In the genomic region with DNA sequence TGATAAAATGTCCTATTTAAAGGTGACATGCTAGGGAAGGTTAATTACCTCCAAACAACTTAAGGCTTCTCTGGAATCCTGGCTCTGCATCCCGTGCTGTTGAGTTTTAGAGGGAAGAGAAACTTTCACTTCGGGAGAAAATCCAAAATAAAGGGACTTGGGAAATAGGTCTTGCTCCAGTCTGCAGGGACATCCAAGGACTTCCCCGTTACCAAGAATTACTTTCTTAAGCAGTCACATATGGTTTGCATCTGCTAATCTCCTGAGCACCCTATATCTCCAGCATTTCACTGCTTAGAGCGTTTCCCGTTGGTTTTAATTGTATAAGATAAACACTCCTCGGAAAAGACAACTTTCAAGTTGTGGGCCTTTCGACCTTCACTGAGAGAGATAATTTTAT, we compare ENCODE assay signal across 33 mouse cellular contexts.
"Had no signal": no experiment of that assay in that cellular context is flagged by ENCODE, and none has a peak within 500 bp of the region (broad histone marks: within the 10 kb centered on the region; RNA-seq: fewer than 3 reads in every experiment).

No protein-coding gene starts in this region.

- ATAC-seq: liver, embryonic 12.5 days; lung, postnatal 0 days; midbrain, embryonic 13.5 days; midbrain, embryonic 15.5 days; midbrain, embryonic 16.5 days had no signal

- H3K4me3 ChIP-seq: limb, embryonic 10.5 days; limb, embryonic 12.5 days; limb, embryonic 13.5 days; limb, embryonic 15.5 days; liver, embryonic 12.5 days; liver, embryonic 13.5 days; liver, embryonic 15.5 days; lung, embryonic 15.5 days; megakaryocyte, embryonic 14.5 days; midbrain, embryonic 10.5 days; midbrain, embryonic 12.5 days; midbrain, embryonic 13.5 days; midbrain, embryonic 15.5 days; myocyte; neural tube, embryonic 12.5 days; neural tube, embryonic 13.5 days had no signal

- DNase-seq: left cerebral cortex, postnatal 4 days; liver; liver, embryonic 13.5 days; liver, postnatal 0 days; lung, adult 18-20 months; lung, adult 2 months; lung, embryonic 14.5 days; lung, postnatal 10 days; lung, postnatal 14 days; lung, postnatal 36 days; lung, postnatal 4 days; midbrain, embryonic 14.5 days had no signal

- H3K36me3 ChIP-seq: limb, embryonic 10.5 days; limb, embryonic 12.5 days; limb, embryonic 13.5 days; limb, embryonic 15.5 days; liver, embryonic 12.5 days; liver, embryonic 13.5 days; liver, embryonic 15.5 days; lung, embryonic 15.5 days; midbrain, embryonic 10.5 days; midbrain, embryonic 12.5 days; midbrain, embryonic 13.5 days; midbrain, embryonic 15.5 days; neural tube, embryonic 12.5 days; neural tube, embryonic 13.5 days had no signal

- H3K9ac ChIP-seq: limb, embryonic 12.5 days; limb, embryonic 13.5 days; limb, embryonic 15.5 days; liver, embryonic 12.5 days; liver, embryonic 13.5 days; liver, embryonic 14.5 days; liver, embryonic 15.5 days; liver, postnatal 0 days; lung, embryonic 14.5 days; lung, embryonic 15.5 days; midbrain, embryonic 12.5 days; midbrain, embryonic 13.5 days; midbrain, embryonic 15.5 days; neural tube, embryonic 12.5 days; neural tube, embryonic 13.5 days had no signal

- H3K4me1 ChIP-seq: limb, embryonic 15.5 days; liver, embryonic 12.5 days; liver, embryonic 13.5 days; liver, embryonic 15.5 days; lung, embryonic 15.5 days; megakaryocyte, embryonic 14.5 days; midbrain, embryonic 10.5 days; midbrain, embryonic 12.5 days; midbrain, embryonic 13.5 days; midbrain, embryonic 15.5 days; neural tube, embryonic 12.5 days had no signal

- H3K4me2 ChIP-seq: limb, embryonic 12.5 days; limb, embryonic 13.5 days; limb, embryonic 15.5 days; liver, embryonic 11.5 days; liver, embryonic 12.5 days; liver, embryonic 13.5 days; liver, embryonic 15.5 days; lung, embryonic 14.5 days; lung, embryonic 15.5 days; midbrain, embryonic 11.5 days; midbrain, embryonic 12.5 days; midbrain, embryonic 13.5 days; midbrain, embryonic 15.5 days; neural tube, embryonic 12.5 days; neural tube, embryonic 13.5 days had no signal

- H3K9me3 ChIP-seq: limb, embryonic 10.5 days; limb, embryonic 12.5 days; limb, embryonic 13.5 days; limb, embryonic 15.5 days; liver, embryonic 12.5 days; liver, embryonic 13.5 days; liver, embryonic 15.5 days; lung, embryonic 15.5 days; midbrain, embryonic 10.5 days; midbrain, embryonic 12.5 days; midbrain, embryonic 13.5 days; midbrain, embryonic 15.5 days; neural tube, embryonic 12.5 days; neural tube, embryonic 13.5 days had no signal

- H3K27ac ChIP-seq: limb, embryonic 10.5 days; limb, embryonic 12.5 days; limb, embryonic 13.5 days; limb, embryonic 15.5 days; liver, embryonic 12.5 days; liver, embryonic 13.5 days; liver, embryonic 14.5 days; liver, embryonic 15.5 days; lung, embryonic 15.5 days; macrophage; midbrain, embryonic 10.5 days; midbrain, embryonic 12.5 days; midbrain, embryonic 13.5 days; midbrain, embryonic 15.5 days; neural tube, embryonic 12.5 days; neural tube, embryonic 13.5 days had no signal

- H3K27me3 ChIP-seq: limb, embryonic 12.5 days; limb, embryonic 15.5 days; liver, embryonic 12.5 days; liver, embryonic 13.5 days; liver, embryonic 15.5 days; lung, embryonic 15.5 days; megakaryocyte, embryonic 14.5 days; midbrain, embryonic 12.5 days; midbrain, embryonic 13.5 days; midbrain, embryonic 15.5 days; neural tube, embryonic 12.5 days; neural tube, embryonic 13.5 days had no signal
